Mouse (Mus musculus): Measurements from ENCODE around the gene Tufm.

GRCm38 (mm10) chr7:126449991-126450390, 37.2 kb upstream of the Tufm start:
- no peak for TF ChIP-seq CEBPB (IDR thresholded peaks at IDR 0.05; ENCODE audit: insufficient read depth, poor library complexity, severe bottlenecking)
- no peak for TF ChIP-seq USF1 (IDR thresholded peaks at IDR 0.05; ENCODE audit: low read depth)

Measured in myocyte (in vitro differentiated cells).